Comparison of ENCODE assay signal across 8 mouse cellular contexts in the genomic region with DNA sequence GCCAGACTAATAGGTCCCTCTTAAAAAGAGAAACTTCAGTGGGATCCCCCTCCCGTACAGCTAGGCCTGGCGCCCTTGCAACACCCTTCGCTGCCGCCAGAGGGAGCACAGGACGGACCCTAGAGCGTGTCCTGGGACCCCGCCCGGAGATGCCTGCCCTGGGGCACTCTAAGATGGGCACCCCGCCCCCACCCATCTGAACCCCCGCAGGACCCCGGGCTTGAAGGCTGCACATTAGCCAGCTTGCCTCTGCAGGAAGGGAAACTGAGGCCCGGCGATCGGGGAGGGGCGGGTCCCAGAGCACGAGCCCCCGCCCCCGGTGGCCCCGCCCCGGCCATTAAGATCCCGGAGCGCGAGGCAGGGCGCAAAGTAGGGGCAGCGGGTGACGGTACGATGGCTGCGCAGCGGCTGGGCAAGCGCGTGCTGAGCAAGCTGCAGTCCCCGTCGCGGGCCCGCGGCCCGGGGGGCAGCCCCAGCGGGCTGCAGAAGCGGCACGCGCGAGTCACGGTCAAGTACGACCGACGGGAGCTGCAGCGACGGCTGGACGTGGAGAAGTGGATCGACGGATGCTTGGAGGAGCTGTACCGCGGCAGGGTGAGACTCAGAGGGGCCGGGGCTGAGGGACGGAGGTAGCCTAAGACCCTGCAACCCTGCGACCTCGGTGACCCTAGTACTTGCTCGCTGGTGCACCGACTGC. TPM values are rescaled to one million over a fixed set of nuclear protein-coding genes. Genes with fewer than 3 reads are reported as not detected.
A peak's percentile ranks its signal among the peaks of the same experiment; 100 is the strongest.
DNase-seq lines count a peak whose midpoint lies in the region; ATAC-seq and TF ChIP-seq lines count a peak whose summit lies in the region.

A gene (plus strand): TSS at position 367 of the 697 bp plus-strand sequence.

- H3K9me3 ChIP-seq in G1E (replicated peaks): no peaks in the 10 kb centered on the region
- no peaks in the 10 kb centered on the region for H3K9me3 ChIP-seq in forebrain, embryonic 14.5 days (replicated peaks; ENCODE audit: control insufficient read depth, low read length)

- WGBS in forebrain, embryonic 14.5 days: 1% methylated on average over 52 of the region's 59 CpGs
- 3% methylated on average over 59 of the region's 59 CpGs for WGBS in small intestine, adult 2 months

- peaks cover 39% of the 10 kb centered on the region for H3K27me3 ChIP-seq in G1E (ENCODE audit: insufficient read depth, low read length)
- no peaks in the 10 kb centered on the region for H3K27me3 ChIP-seq in forebrain, embryonic 14.5 days (replicated peaks; ENCODE audit: control insufficient read depth, insufficient read depth, low read length)
- H3K27me3 ChIP-seq in small intestine, adult 2 months (ENCODE audit: control insufficient read depth, insufficient read depth, low read length): no peaks in the 10 kb centered on the region

- peak within 1 kb of the TSS; percentile 89 for H3K4me2 ChIP-seq in forebrain, embryonic 14.5 days (ENCODE audit: low read length)

- H3K36me3 ChIP-seq in G1E (replicated peaks): no peaks in the 10 kb centered on the region
- no peaks in the 10 kb centered on the region for H3K36me3 ChIP-seq in forebrain, embryonic 14.5 days (ENCODE audit: control insufficient read depth, insufficient read depth, low read length)
- H3K36me3 ChIP-seq in small intestine, adult 2 months (ENCODE audit: control insufficient read depth, insufficient read depth, low read length): no peaks in the 10 kb centered on the region

- peak within 1 kb of the TSS; percentile 66 for H3K9ac ChIP-seq in forebrain, embryonic 14.5 days (ENCODE audit: low read length)

- no peak for DNase-seq in G1E (ENCODE audit: low spot score)
- DNase-seq in c-Kit-positive CD71-positive TER-119-positive erythroid progenitor cells, embryonic 14.5 days (ENCODE audit: low spot score): peak; percentile 48
- DNase-seq in forebrain, embryonic 14.5 days (ENCODE audit: low spot score): peak; percentile 68
- DNase-seq in heart, postnatal 4 days: peak; percentile 92
- DNase-seq in layer of hippocampus, postnatal 36 days: no peak

- peak; percentile 41; the same call in 1 of the 2 replicates for TF ChIP-seq POLR2A in small intestine, adult 2 months (IDR thresholded peaks at IDR 0.05; ENCODE audit: low read depth, low read length)

- peak; percentile 86 for TF ChIP-seq CTCF in G1E (IDR thresholded peaks at IDR 0.05; ENCODE audit: low read depth, low read length)
- TF ChIP-seq CTCF in small intestine, adult 2 months (IDR thresholded peaks at IDR 0.05; ENCODE audit: extremely low read depth, insufficient read length, insufficient replicate concordance, low read depth, low read length): peak; percentile 87

- H3K4me1 ChIP-seq in G1E (ENCODE audit: insufficient read depth, low read depth, low read length): peaks cover 38% of the 10 kb centered on the region
- peaks cover 25% of the 10 kb centered on the region; the same call in 1 of the 2 replicates for H3K4me1 ChIP-seq in forebrain, embryonic 14.5 days (ENCODE audit: control insufficient read depth, insufficient read depth, low read length)
- H3K4me1 ChIP-seq in small intestine, adult 2 months (ENCODE audit: control insufficient read depth, insufficient read depth, insufficient read length, low read length): peaks cover 17% of the 10 kb centered on the region

- ATAC-seq in G1E (ENCODE audit: extremely low read depth, insufficient number of reproducible peaks, low FRiP score, poor library complexity, severe bottlenecking): no peak
- peak; percentile 51 for ATAC-seq in forebrain, embryonic 14.5 days
- peak; percentile 76 for ATAC-seq in megakaryocyte, adult 5-6 weeks (ENCODE audit: poor library complexity, severe bottlenecking)
- ATAC-seq in activated CD4-positive, CD25-positive, alpha-beta regulatory T cell, adult 4 months: no peak

- H3K4me3 ChIP-seq in G1E (ENCODE audit: low read depth, low read length): peak within 1 kb of the TSS; percentile 67; the same call in 1 of the 2 replicates
- peak within 1 kb of the TSS; percentile 49 for H3K4me3 ChIP-seq in forebrain, embryonic 14.5 days (ENCODE audit: low read depth, low read length)
- H3K4me3 ChIP-seq in small intestine, adult 2 months (ENCODE audit: low read depth, low read length): peak within 1 kb of the TSS; percentile 72

- no peak within 1 kb of the TSS; the same call in 1 of the 2 replicates for H3K27ac ChIP-seq in forebrain, embryonic 14.5 days (ENCODE audit: low read depth, low read length)
- peak within 1 kb of the TSS; percentile 72 for H3K27ac ChIP-seq in small intestine, adult 2 months (ENCODE audit: insufficient read depth, low read depth, low read length)

RNA-seq across cellular contexts. Expression of the gene that starts here (rescaled TPM):
- total RNA-seq in G1E (2014; fragmentation: Nextera tagmentation) (not detected in 2 replicates), G1E (2017) (not detected in 2 replicates)
- polyA plus RNA-seq in G1E (2012): 0.23 and 0.28 TPM in 2 replicates
- 5.7 and 9.8 TPM in 2 replicates for polyA plus RNA-seq in forebrain, embryonic 14.5 days (2014; fragmentation: Nextera tagmentation; extraction: Ambion mirVana)
- total RNA-seq in heart, postnatal 4 days (2021): 10 to 100 TPM; 22.8 to 24.7 TPM
- total RNA-seq in layer of hippocampus, postnatal 36 days (2021): 10 to 100 TPM; 25.9 to 26.0 TPM
- total RNA-seq in megakaryocyte, adult 5-6 weeks (2015): not detected in 2 replicates
- total RNA-seq in megakaryocyte, adult 5-6 weeks (2017): not detected in 2 replicates
- polyA plus RNA-seq in small intestine, adult 2 months (2012; rRNA removed): 34.1 and 57.4 TPM in 2 replicates
- not detected for polyA plus RNA-seq in activated CD4-positive, CD25-positive, alpha-beta regulatory T cell, adult 4 months (2017; shearing (Covaris generic))

Comparison
In these comparisons a context has a peak if more than half of its experiments do, and no peak if none do; other contexts are left out.
1. RNA of the gene that starts here (total RNA-seq): 25.9 to 26.0 TPM in layer of hippocampus, postnatal 36 days and 22.8 to 24.7 TPM in heart, postnatal 4 days; not detected in G1E and not detected in megakaryocyte, adult 5-6 weeks; every median in the first group is over 10 times any median in the second.
2. Peak in ATAC-seq in megakaryocyte, adult 5-6 weeks; RNA of the gene not detected or under 1 TPM.
3. DNase-seq: peak in c-Kit-positive CD71-positive TER-119-positive erythroid progenitor cells, embryonic 14.5 days (single experiment), forebrain, embryonic 14.5 days (single experiment) and heart, postnatal 4 days (single experiment); none in G1E (single experiment) and layer of hippocampus, postnatal 36 days (0 of 2).
4. Peak in every context shown above with its lines, with median percentiles within 50 percentile points of each other: H3K4me3 ChIP-seq.